13 mouse cellular contexts compared by ENCODE assay signal in the genomic region with DNA sequence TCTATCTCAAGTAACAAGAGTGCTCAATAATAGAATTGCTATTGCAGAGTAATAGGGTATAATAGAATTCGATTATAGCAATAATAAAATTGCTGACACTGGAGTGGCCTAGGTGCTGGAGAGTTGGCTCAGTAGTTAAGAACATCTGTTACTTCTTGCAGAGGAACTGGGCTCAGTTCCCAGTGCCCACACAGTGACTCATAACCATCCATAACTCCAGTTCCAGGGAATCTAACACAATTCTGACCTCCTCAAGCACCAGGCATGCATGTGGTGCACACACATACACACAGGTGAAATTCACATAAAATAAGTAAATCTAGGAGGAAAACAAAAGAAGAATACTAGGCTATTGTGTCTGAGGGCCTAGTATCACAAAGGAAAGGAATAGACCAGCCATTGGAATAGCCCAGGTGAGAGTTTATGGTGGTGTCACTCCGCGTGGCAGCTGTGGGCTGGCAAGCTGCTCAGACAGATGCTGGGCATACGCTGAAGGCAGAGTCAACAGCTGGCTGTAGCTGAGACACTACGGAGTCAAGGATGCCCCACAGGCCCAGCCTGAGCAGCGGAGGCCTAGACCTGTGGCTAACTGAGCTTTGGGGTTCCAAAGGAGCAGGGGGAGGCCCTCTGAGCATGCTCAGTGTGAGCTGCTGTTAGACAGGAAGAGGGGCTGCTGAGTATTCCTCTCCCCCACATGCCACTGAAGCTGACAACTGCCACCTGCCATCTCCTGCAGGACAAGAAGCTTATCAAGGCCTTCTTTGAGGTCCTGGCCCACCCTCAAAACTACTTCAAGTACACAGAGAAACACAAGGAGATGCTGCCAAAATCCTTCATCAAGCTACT. TPM values are rescaled to one million over a fixed set of nuclear protein-coding genes. Genes with fewer than 3 reads are reported as not detected.
DNase-seq lines count a peak whose midpoint lies in the region; ATAC-seq lines count a peak whose summit lies in the region.
"Had no signal": no experiment of that assay in that cellular context is flagged by ENCODE, and none has a peak within 500 bp of the region (broad histone marks: within the 10 kb centered on the region; RNA-seq: fewer than 3 reads in every experiment).

No protein-coding gene starts in this region.

- no peaks in the 10 kb centered on the region for H3K27me3 ChIP-seq in kidney, embryonic 14.5 days (ENCODE audit: control insufficient read depth, insufficient read depth, low read length)
- H3K27me3 ChIP-seq: embryonic facial prominence, embryonic 15.5 days; hindbrain, embryonic 15.5 days had no signal

- no peak overlapping the region for H3K4me3 ChIP-seq in kidney, embryonic 14.5 days (ENCODE audit: low read length)
- H3K4me3 ChIP-seq: embryonic facial prominence, embryonic 15.5 days; heart, embryonic 10.5 days; hindbrain, embryonic 15.5 days had no signal

- peaks cover 21% of the 10 kb centered on the region for H3K4me1 ChIP-seq in kidney, embryonic 14.5 days (ENCODE audit: control insufficient read depth, insufficient read depth, low read length)

- no peak overlapping the region for H3K9ac ChIP-seq in kidney, embryonic 14.5 days (ENCODE audit: low read depth, low read length)
- H3K9ac ChIP-seq: embryonic facial prominence, embryonic 15.5 days; hindbrain, embryonic 15.5 days had no signal

- peak overlapping the region; percentile 42; the same call in 1 of the 2 replicates for H3K27ac ChIP-seq in kidney, embryonic 14.5 days (ENCODE audit: low read depth, low read length)
- H3K27ac ChIP-seq: embryonic facial prominence, embryonic 15.5 days; heart, embryonic 10.5 days; hindbrain, embryonic 15.5 days had no signal

- no peak for ATAC-seq in kidney, embryonic 14.5 days (ENCODE audit: low FRiP score, low TSS enrichment)

- no peak overlapping the region for H3K4me2 ChIP-seq in kidney, embryonic 14.5 days (replicated peaks; ENCODE audit: low read depth, low read length)
- H3K4me2 ChIP-seq: embryonic facial prominence, embryonic 15.5 days; hindbrain, embryonic 15.5 days; midbrain, embryonic 11.5 days had no signal

- DNase-seq in kidney, adult 18-20 months, result no peak
- DNase-seq in lung, postnatal 36 days, result peak; percentile 30
- DNase-seq in lung, postnatal 14 days, result no peak
- peak; percentile 51 for DNase-seq in adrenal gland, postnatal 25 days
- peak; percentile 57 for DNase-seq in thymus, postnatal 25 days
- DNase-seq in heart, adult 11 months, result no peak
- no peak for DNase-seq in testis, postnatal 10 days (ENCODE audit: low spot score)
- DNase-seq: cerebellum, adult 9-11 months had no signal

- WGBS in kidney, embryonic 14.5 days, result 63% methylated on average over 6 of the region's 6 CpGs

- peaks cover 50% of the 10 kb centered on the region; the same call in 1 of the 2 replicates for H3K36me3 ChIP-seq in kidney, embryonic 14.5 days (ENCODE audit: control insufficient read depth, insufficient read depth, low read length)
- H3K36me3 ChIP-seq: hindbrain, embryonic 15.5 days had no signal

- no peaks in the 10 kb centered on the region for H3K9me3 ChIP-seq in kidney, embryonic 14.5 days (ENCODE audit: control insufficient read depth, low read length)
- H3K9me3 ChIP-seq: embryonic facial prominence, embryonic 15.5 days; heart, embryonic 10.5 days; hindbrain, embryonic 15.5 days had no signal

RNA-seq across cellular contexts. Expression of a gene that starts 6.2 kb away (rescaled TPM):
- 38.0 and 39.7 TPM in 2 replicates for polyA plus RNA-seq in kidney, embryonic 14.5 days (2014; fragmentation: Nextera tagmentation; extraction: Ambion mirVana)
- total RNA-seq in adrenal gland, postnatal 25 days (2021), result 41.5 and 45.5 TPM in 2 replicates

RNA-seq across cellular contexts. Expression of a gene that starts 28.7 kb away (rescaled TPM):
- polyA plus RNA-seq in kidney, embryonic 14.5 days (2014; fragmentation: Nextera tagmentation; extraction: Ambion mirVana), result 20.5 and 31.3 TPM in 2 replicates
- total RNA-seq in adrenal gland, postnatal 25 days (2021), result 23.1 and 28.0 TPM in 2 replicates

RNA-seq across cellular contexts. Expression of a gene that starts 36.9 kb away (rescaled TPM):
- polyA plus RNA-seq in kidney, embryonic 14.5 days (2014; fragmentation: Nextera tagmentation; extraction: Ambion mirVana), result 2.7 and 3.5 TPM in 2 replicates
- total RNA-seq in adrenal gland, postnatal 25 days (2021), result 1.8 and 3.1 TPM in 2 replicates

Comparison
In these comparisons a context has a peak if more than half of its experiments do, and no peak if none do; other contexts are left out.
1. DNase-seq: peak in lung, postnatal 36 days (single experiment), adrenal gland, postnatal 25 days (single experiment) and thymus, postnatal 25 days (single experiment); none in kidney, adult 18-20 months (single experiment), lung, postnatal 14 days (single experiment), heart, adult 11 months (single experiment) and testis, postnatal 10 days (single experiment).